Comparison of ENCODE assay signal across 31 mouse cellular contexts in the genomic region with DNA sequence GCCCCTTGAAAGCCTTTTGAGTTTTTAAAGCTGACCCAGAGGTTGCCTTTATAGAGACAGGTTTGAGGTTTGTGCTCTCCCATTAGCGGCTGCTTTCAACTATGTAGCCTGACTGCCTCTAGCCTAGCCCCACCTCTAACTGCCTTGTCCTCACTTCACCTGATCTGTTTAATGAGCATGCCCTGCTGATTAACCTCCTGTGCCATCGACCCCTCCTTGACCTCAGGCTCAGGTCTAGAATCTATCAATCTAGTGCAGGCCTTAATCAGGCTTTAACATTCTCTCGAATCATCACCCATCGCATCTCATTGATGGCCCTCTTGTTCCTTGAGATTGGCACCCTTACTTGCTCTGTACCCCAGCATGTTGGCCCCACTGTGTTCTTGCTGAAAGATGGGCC. TPM values are rescaled to one million over a fixed set of nuclear protein-coding genes. Genes with fewer than 3 reads are reported as not detected.
DNase-seq lines count a peak whose midpoint lies in the region; ATAC-seq and TF ChIP-seq lines count a peak whose summit lies in the region.
"Had no signal": no experiment of that assay in that cellular context is flagged by ENCODE, and none has a peak within 500 bp of the region (broad histone marks: within the 10 kb centered on the region; RNA-seq: fewer than 3 reads in every experiment).

No protein-coding gene starts in this region.

- 40% methylated on average over 4 of the region's 4 CpGs for WGBS in kidney, embryonic 14.5 days
- WGBS in midbrain, embryonic 15.5 days, result 77% methylated on average over 4 of the region's 4 CpGs
- 87% methylated on average over 4 of the region's 4 CpGs for WGBS in midbrain, embryonic 11.5 days
- 81% methylated on average over 4 of the region's 4 CpGs for WGBS in hindbrain, postnatal 0 days

- DNase-seq in embryo, embryonic 10 days (ENCODE audit: low spot score), result peak; percentile 34
- no peak for DNase-seq in embryo, embryonic 11 days
- DNase-seq in kidney, adult 11 months, result no peak
- DNase-seq in midbrain, embryonic 11.5 days (ENCODE audit: low spot score, missing footprints), result no peak
- DNase-seq in hindbrain, postnatal 0 days (ENCODE audit: low spot score), result no peak
- DNase-seq: cerebellum, adult 11-12 months; cerebellum, postnatal 14 days; gastrocnemius, adult 2 months; lung, postnatal 14 days had no signal

- no peak overlapping the region for H3K9ac ChIP-seq in kidney, embryonic 14.5 days (ENCODE audit: low read depth, low read length)
- no peak overlapping the region for H3K9ac ChIP-seq in midbrain, embryonic 15.5 days
- H3K9ac ChIP-seq in midbrain, embryonic 11.5 days (ENCODE audit: low read length), result no peak overlapping the region
- no peak overlapping the region for H3K9ac ChIP-seq in hindbrain, postnatal 0 days (replicated peaks; ENCODE audit: low read length)
- H3K9ac ChIP-seq: forebrain, embryonic 12.5 days; heart, embryonic 15.5 days had no signal

- ATAC-seq in kidney, embryonic 14.5 days (ENCODE audit: low FRiP score, low TSS enrichment), result 0 out of 2 replicates have a peak, but pooled peaks have one; percentile 28
- ATAC-seq in midbrain, embryonic 15.5 days (replicated peaks), result peak; percentile 41; the same call in 1 of the 2 replicates
- ATAC-seq in midbrain, embryonic 11.5 days (ENCODE audit: low FRiP score), result no peak
- 0 out of 2 replicates have a peak, but pooled peaks have one; percentile 12 for ATAC-seq in megakaryocyte progenitor cell, adult 5-6 weeks (replicated peaks; ENCODE audit: poor library complexity)
- ATAC-seq in hindbrain, postnatal 0 days, result no peak
- ATAC-seq: intestine, embryonic 16.5 days had no signal

- no peaks in the 10 kb centered on the region for H3K27me3 ChIP-seq in kidney, embryonic 14.5 days (ENCODE audit: control insufficient read depth, insufficient read depth, low read length)
- no peaks in the 10 kb centered on the region for H3K27me3 ChIP-seq in midbrain, embryonic 15.5 days (replicated peaks)
- H3K27me3 ChIP-seq in midbrain, embryonic 11.5 days (ENCODE audit: control insufficient read depth, insufficient read depth, low read length), result no peaks in the 10 kb centered on the region
- no peaks in the 10 kb centered on the region for H3K27me3 ChIP-seq in hindbrain, postnatal 0 days (ENCODE audit: insufficient read depth, low read length)
- H3K27me3 ChIP-seq: forebrain, embryonic 12.5 days; heart, embryonic 15.5 days had no signal

- no peak for TF ChIP-seq CTCF in hindbrain, postnatal 0 days (IDR thresholded peaks at IDR 0.05; ENCODE audit: low read depth)

- H3K4me2 ChIP-seq in kidney, embryonic 14.5 days (replicated peaks; ENCODE audit: low read depth, low read length), result no peak overlapping the region
- no peak overlapping the region for H3K4me2 ChIP-seq in midbrain, embryonic 15.5 days
- H3K4me2 ChIP-seq in midbrain, embryonic 11.5 days, result no peak overlapping the region
- no peak overlapping the region for H3K4me2 ChIP-seq in hindbrain, postnatal 0 days (ENCODE audit: low read depth, low read length)
- H3K4me2 ChIP-seq: forebrain, embryonic 12.5 days; heart, embryonic 15.5 days had no signal

- no peak overlapping the region for H3K4me3 ChIP-seq in kidney, embryonic 14.5 days (ENCODE audit: low read length)
- no peak overlapping the region for H3K4me3 ChIP-seq in midbrain, embryonic 15.5 days
- H3K4me3 ChIP-seq in midbrain, embryonic 11.5 days (ENCODE audit: low read depth, low read length), result no peak overlapping the region
- H3K4me3 ChIP-seq in hindbrain, postnatal 0 days (ENCODE audit: low read length), result no peak overlapping the region
- H3K4me3 ChIP-seq: erythroblast, embryonic 14.5 days; forebrain, embryonic 12.5 days; gastrocnemius, adult 2 months; heart, embryonic 15.5 days; hindbrain, embryonic 10.5 days had no signal

- no peak overlapping the region for H3K27ac ChIP-seq in kidney, embryonic 14.5 days (ENCODE audit: low read depth, low read length)
- H3K27ac ChIP-seq in midbrain, embryonic 15.5 days, result no peak overlapping the region
- H3K27ac ChIP-seq in midbrain, embryonic 11.5 days (ENCODE audit: low read depth, low read length), result no peak overlapping the region
- H3K27ac ChIP-seq in hindbrain, postnatal 0 days, result no peak overlapping the region
- H3K27ac ChIP-seq: forebrain, embryonic 12.5 days; gastrocnemius, adult 2 months; heart, embryonic 15.5 days; hindbrain, embryonic 10.5 days had no signal

- no peaks in the 10 kb centered on the region for H3K9me3 ChIP-seq in kidney, embryonic 14.5 days (ENCODE audit: control insufficient read depth, low read length)
- H3K9me3 ChIP-seq in midbrain, embryonic 15.5 days, result no peaks in the 10 kb centered on the region
- no peaks in the 10 kb centered on the region for H3K9me3 ChIP-seq in midbrain, embryonic 11.5 days (ENCODE audit: control insufficient read depth, low read length)
- no peaks in the 10 kb centered on the region for H3K9me3 ChIP-seq in hindbrain, postnatal 0 days (ENCODE audit: low read length)
- H3K9me3 ChIP-seq: forebrain, embryonic 12.5 days; heart, embryonic 15.5 days; hindbrain, embryonic 10.5 days had no signal

- peaks cover 60% of the 10 kb centered on the region for H3K36me3 ChIP-seq in kidney, embryonic 14.5 days (ENCODE audit: control insufficient read depth, insufficient read depth, low read length)
- peaks cover 29% of the 10 kb centered on the region for H3K36me3 ChIP-seq in midbrain, embryonic 15.5 days (replicated peaks)
- H3K36me3 ChIP-seq in midbrain, embryonic 11.5 days (ENCODE audit: control insufficient read depth, insufficient read depth, low read length), result peaks cover 11% of the 10 kb centered on the region
- H3K36me3 ChIP-seq in hindbrain, postnatal 0 days (ENCODE audit: insufficient read depth, low read length), result peaks cover 57% of the 10 kb centered on the region

- no peaks in the 10 kb centered on the region for H3K4me1 ChIP-seq in kidney, embryonic 14.5 days (ENCODE audit: control insufficient read depth, insufficient read depth, low read length)
- H3K4me1 ChIP-seq in midbrain, embryonic 15.5 days, result no peaks in the 10 kb centered on the region
- no peaks in the 10 kb centered on the region for H3K4me1 ChIP-seq in midbrain, embryonic 11.5 days (ENCODE audit: control insufficient read depth, insufficient read depth, low read length)
- H3K4me1 ChIP-seq in hindbrain, postnatal 0 days (ENCODE audit: insufficient read depth, low read length), result no peaks in the 10 kb centered on the region
- H3K4me1 ChIP-seq: forebrain, embryonic 12.5 days; heart, embryonic 15.5 days had no signal

RNA-seq across cellular contexts. Expression of gene Gm45521, which starts 42.6 kb away (rescaled TPM):
- polyA plus RNA-seq in kidney, embryonic 14.5 days (2014; fragmentation: Nextera tagmentation; extraction: Ambion mirVana), result not detected in 2 replicates
- polyA plus RNA-seq in midbrain, embryonic 15.5 days (2015; fragmentation: Nextera tagmentation; extraction: Ambion mirVana), result 0.71 TPM in 1 of 2 replicates, not detected in the other
- polyA plus RNA-seq in midbrain, embryonic 11.5 days (2014; fragmentation: Nextera tagmentation; extraction: Ambion mirVana), result 0.36 TPM in 1 of 2 replicates, not detected in the other
- not detected in 2 replicates for total RNA-seq in megakaryocyte progenitor cell, adult 5-6 weeks (2015)
- not detected in 2 replicates for total RNA-seq in megakaryocyte progenitor cell, adult 5-6 weeks (2017)
- total RNA-seq in hindbrain, postnatal 0 days (2014; rRNA removed), result not detected in 2 replicates
- 0.23 TPM in 1 of 2 replicates, not detected in the other for polyA plus RNA-seq in hindbrain, postnatal 0 days (2015; fragmentation: Nextera tagmentation; extraction: Ambion mirVana)
- total RNA-seq: adrenal gland, postnatal 4 days; gastrocnemius, adult 2 months; gastrocnemius, postnatal 4 days; left cerebral cortex, adult 18-20 months; left cerebral cortex, postnatal 25 days; megakaryocyte, adult 5-6 weeks; midbrain, postnatal 0 days; neutrophil, adult 5-6 weeks had no signal
- polyA plus RNA-seq: erythroblast, embryonic 14.5 days; forebrain, embryonic 12.5 days; frontal cortex, adult 2 months; heart, embryonic 15.5 days; intestine, embryonic 16.5 days; kidney, embryonic 16.5 days; large intestine, adult 2 months; limb, embryonic 14.5 days; liver, embryonic 16.5 days; thymus, postnatal 0 days; urinary bladder, adult 2 months had no signal

Comparison
In these comparisons a context has a peak if more than half of its experiments do, and no peak if none do; other contexts are left out.
1. ATAC-seq: peak in kidney, embryonic 14.5 days (single experiment), midbrain, embryonic 15.5 days (single experiment) and megakaryocyte progenitor cell, adult 5-6 weeks (single experiment); none in midbrain, embryonic 11.5 days (single experiment) and hindbrain, postnatal 0 days (single experiment).